Mouse (Mus musculus): ENCODE measurements around the gene Ndufa4l2.

DNA sequence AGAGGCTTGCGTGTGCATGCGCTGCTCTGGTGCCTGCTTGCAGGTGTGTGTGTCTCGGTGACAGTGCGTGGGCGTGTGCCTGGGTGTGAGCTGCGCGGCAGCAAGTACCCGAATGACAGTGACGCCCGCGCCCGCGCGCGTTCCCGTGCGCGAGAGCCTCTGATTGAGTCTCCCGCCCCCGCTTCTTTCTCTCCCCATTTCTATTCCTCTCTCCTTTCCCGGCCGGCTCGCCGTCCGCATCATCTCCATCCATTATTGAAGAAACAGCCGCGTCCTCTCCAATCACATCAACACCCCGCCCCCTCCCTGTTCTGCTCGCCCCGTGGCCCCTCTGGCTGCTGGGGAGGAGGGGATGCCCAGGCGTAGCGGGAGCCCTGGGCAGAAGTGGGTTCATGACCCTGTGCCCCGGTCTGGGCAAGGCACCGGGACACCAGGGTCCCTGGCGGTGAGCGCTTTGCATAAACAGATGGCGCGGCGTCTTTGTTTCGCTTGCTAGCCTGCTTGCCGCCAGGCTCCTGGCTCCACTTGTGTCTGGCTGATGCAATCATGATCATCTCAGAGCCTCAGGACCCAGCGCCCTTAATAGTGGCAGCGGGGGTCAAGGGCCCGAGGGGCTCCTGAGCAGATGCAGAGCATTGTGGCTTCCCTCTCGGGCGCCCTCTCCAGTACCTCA, 3.0 kb upstream of the Ndufa4l2 start:
- TF ChIP-seq CTCF (IDR thresholded peaks at IDR 0.05; ENCODE audit: borderline replicate concordance, insufficient read depth, low read depth, low read length) (0 out of 2 replicates have a peak, but pooled peaks have one; percentile 11), POLR2A (IDR thresholded peaks at IDR 0.05; ENCODE audit: borderline replicate concordance, insufficient read depth, low read length) (peak; percentile 72)
